ENCODE assay signal across 12 mouse cellular contexts in the genomic region with DNA sequence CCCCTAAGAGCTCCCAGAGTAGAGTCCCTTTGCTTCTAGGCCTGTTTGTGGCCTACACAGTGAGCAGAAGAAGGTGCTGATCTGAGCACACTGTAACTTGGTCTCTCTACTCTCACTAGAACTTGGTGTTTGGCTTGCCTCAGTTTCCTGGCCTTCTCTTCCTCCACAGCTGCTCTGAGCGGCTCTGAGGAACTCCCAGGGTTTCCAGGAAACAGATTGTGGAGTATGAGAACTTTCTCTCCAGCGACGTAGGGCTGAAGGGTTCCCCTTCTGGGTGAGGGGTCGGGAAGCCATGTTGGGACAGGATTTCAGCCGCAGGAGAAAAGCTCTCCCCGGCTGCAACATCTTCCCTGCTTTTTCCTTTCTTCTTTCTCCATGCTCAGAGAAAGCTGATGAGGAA.
DNase-seq lines count a peak whose midpoint lies in the region; ATAC-seq and TF ChIP-seq lines count a peak whose summit lies in the region.
"Had no signal": no experiment of that assay in that cellular context is flagged by ENCODE, and none has a peak within 500 bp of the region (broad histone marks: within the 10 kb centered on the region; RNA-seq: fewer than 3 reads in every experiment).

No protein-coding gene starts in this region.

- no peaks in the 10 kb centered on the region for H3K27me3 ChIP-seq in lung, embryonic 14.5 days (ENCODE audit: insufficient read depth, low read length)
- H3K27me3 ChIP-seq in embryonic facial prominence, embryonic 11.5 days (ENCODE audit: control insufficient read depth, insufficient read depth, low read length), result no peaks in the 10 kb centered on the region
- H3K27me3 ChIP-seq in midbrain, embryonic 16.5 days (ENCODE audit: control insufficient read depth, insufficient read depth, low read depth, low read length), result no peaks in the 10 kb centered on the region; the same call in 1 of the 2 replicates
- H3K27me3 ChIP-seq: limb, embryonic 13.5 days had no signal

- H3K4me3 ChIP-seq in lung, embryonic 14.5 days (ENCODE audit: low read depth, low read length), result no peak overlapping the region
- H3K4me3 ChIP-seq in embryonic facial prominence, embryonic 11.5 days (ENCODE audit: low read depth, low read length), result no peak overlapping the region
- H3K4me3 ChIP-seq in macrophage (ENCODE audit: inconsistent target), result no peak overlapping the region
- no peak overlapping the region for H3K4me3 ChIP-seq in midbrain, embryonic 16.5 days (ENCODE audit: low read depth, low read length)
- H3K4me3 ChIP-seq: limb, embryonic 13.5 days; midbrain, embryonic 13.5 days had no signal

- no peak overlapping the region for H3K9ac ChIP-seq in lung, embryonic 14.5 days
- H3K9ac ChIP-seq in embryonic facial prominence, embryonic 11.5 days (replicated peaks; ENCODE audit: low read length), result peak overlapping the region; percentile 15; the same call in 1 of the 2 replicates
- H3K9ac ChIP-seq in midbrain, embryonic 16.5 days (ENCODE audit: low read depth, low read length), result no peak overlapping the region
- H3K9ac ChIP-seq: limb, embryonic 13.5 days; midbrain, embryonic 13.5 days had no signal

- H3K4me2 ChIP-seq in lung, embryonic 14.5 days, result no peak overlapping the region
- H3K4me2 ChIP-seq in embryonic facial prominence, embryonic 11.5 days (ENCODE audit: low read depth, low read length), result no peak overlapping the region
- H3K4me2 ChIP-seq in midbrain, embryonic 16.5 days (ENCODE audit: low read length), result no peak overlapping the region
- H3K4me2 ChIP-seq: limb, embryonic 13.5 days; midbrain, embryonic 13.5 days had no signal

- H3K9me3 ChIP-seq in lung, embryonic 14.5 days (ENCODE audit: low read depth, low read length), result no peaks in the 10 kb centered on the region
- H3K9me3 ChIP-seq in embryonic facial prominence, embryonic 11.5 days (replicated peaks; ENCODE audit: control insufficient read depth, low read length), result no peaks in the 10 kb centered on the region
- no peaks in the 10 kb centered on the region for H3K9me3 ChIP-seq in midbrain, embryonic 16.5 days (replicated peaks; ENCODE audit: control insufficient read depth, low read length, poor library complexity, severe bottlenecking)
- H3K9me3 ChIP-seq: limb, embryonic 13.5 days; midbrain, embryonic 13.5 days had no signal

- ATAC-seq in lung, embryonic 14.5 days (ENCODE audit: insufficient read depth), result no peak; the same call in 1 of the 2 replicates
- ATAC-seq in embryonic facial prominence, embryonic 11.5 days (replicated peaks; ENCODE audit: insufficient number of reproducible peaks, low FRiP score, low TSS enrichment, low read depth), result no peak
- no peak for ATAC-seq in midbrain, embryonic 16.5 days
- ATAC-seq: forebrain, embryonic 14.5 days; midbrain, embryonic 13.5 days had no signal

- H3K36me3 ChIP-seq in lung, embryonic 14.5 days (ENCODE audit: insufficient read depth), result no peaks in the 10 kb centered on the region
- H3K36me3 ChIP-seq in embryonic facial prominence, embryonic 11.5 days (replicated peaks; ENCODE audit: control insufficient read depth, insufficient read depth, low read depth, low read length), result no peaks in the 10 kb centered on the region
- no peaks in the 10 kb centered on the region for H3K36me3 ChIP-seq in macrophage (ENCODE audit: inconsistent target)
- H3K36me3 ChIP-seq in midbrain, embryonic 16.5 days (ENCODE audit: control insufficient read depth, insufficient read depth, low read length), result no peaks in the 10 kb centered on the region
- H3K36me3 ChIP-seq: limb, embryonic 13.5 days; midbrain, embryonic 13.5 days had no signal

- intact Hi-C loops in heart, postnatal 14 days (cut with DNase I), result no loop called here

- WGBS in lung, embryonic 14.5 days, result 60% methylated on average over 6 of the region's 6 CpGs
- WGBS in embryonic facial prominence, embryonic 11.5 days, result 77% methylated on average over 6 of the region's 6 CpGs
- 17% methylated on average over 6 of the region's 6 CpGs for WGBS in macrophage (ENCODE audit: missing documents)
- WGBS in midbrain, embryonic 16.5 days, result 72% methylated on average over 6 of the region's 6 CpGs

- peaks cover 17% of the 10 kb centered on the region; the same call in 1 of the 2 replicates for H3K4me1 ChIP-seq in lung, embryonic 14.5 days (ENCODE audit: insufficient read depth)
- peaks cover 4% of the 10 kb centered on the region for H3K4me1 ChIP-seq in embryonic facial prominence, embryonic 11.5 days (ENCODE audit: control insufficient read depth, insufficient read depth, low read length)
- no peaks in the 10 kb centered on the region; the same call in 1 of the 2 replicates for H3K4me1 ChIP-seq in midbrain, embryonic 16.5 days (ENCODE audit: control insufficient read depth, insufficient read depth, low read length)

- DNase-seq in heart, adult 18-20 months, result peak; percentile 24 to 26
- DNase-seq in heart, postnatal 14 days, result no peak
- no peak for DNase-seq in lung, embryonic 14.5 days
- no peak for DNase-seq in lung, postnatal 10 days
- no peak for DNase-seq in embryonic facial prominence, embryonic 11.5 days (ENCODE audit: low spot score)
- no peak for DNase-seq in testis, postnatal 14 days (ENCODE audit: low spot score)
- DNase-seq: cerebellum, postnatal 25 days had no signal

- TF ChIP-seq CTCF in lung, embryonic 14.5 days (IDR thresholded peaks at IDR 0.05; ENCODE audit: low read depth), result no peak

- no peaks in the 10 kb centered on the region for H3K79me2 ChIP-seq in macrophage (ENCODE audit: inconsistent target)

- peak overlapping the region; percentile 47; the same call in 1 of the 2 replicates for H3K27ac ChIP-seq in lung, embryonic 14.5 days (ENCODE audit: low read depth)
- no peak overlapping the region for H3K27ac ChIP-seq in embryonic facial prominence, embryonic 11.5 days (replicated peaks; ENCODE audit: low read depth, low read length)
- H3K27ac ChIP-seq in macrophage, result peak overlapping the region; percentile 50
- H3K27ac ChIP-seq in midbrain, embryonic 16.5 days (ENCODE audit: low read length), result no peak overlapping the region
- H3K27ac ChIP-seq: midbrain, embryonic 13.5 days had no signal

Comparison
In these comparisons a context has a peak if more than half of its experiments do, and no peak if none do; other contexts are left out.
1. DNase-seq: peak in heart, adult 18-20 months (2 of 2); none in heart, postnatal 14 days (0 of 2), lung, embryonic 14.5 days (single experiment), lung, postnatal 10 days (single experiment), embryonic facial prominence, embryonic 11.5 days (single experiment) and testis, postnatal 14 days (single experiment).
2. H3K27ac ChIP-seq: peak in lung, embryonic 14.5 days (single experiment) and macrophage (single experiment); none in embryonic facial prominence, embryonic 11.5 days (single experiment) and midbrain, embryonic 16.5 days (single experiment).